Mouse (Mus musculus) small intestine, adult 2 months (tissue): ENCODE data around the gene Magi1.

Source experiments
- CTCF ChIP-seq: fragments of 200-500 bp; IDR thresholded peaks from 2 replicates; pipeline ENCODE4 v1.5.1; 2012; ENCODE audit warnings: low read depth, mild to moderate bottlenecking, control low read depth, inconsistent platforms, low read length, moderate library complexity, mixed read lengths; ENCODE audit not compliant: insufficient replicate concordance, insufficient read length; ENCODE audit errors: extremely low read depth
- POLR2A ChIP-seq: fragments of 200-500 bp; IDR thresholded peaks from 2 replicates; pipeline ENCODE4 v1.6.1; 2012; ENCODE audit warnings: low read depth, mild to moderate bottlenecking, control low read depth, inconsistent platforms, low read length, moderate library complexity

DNA sequence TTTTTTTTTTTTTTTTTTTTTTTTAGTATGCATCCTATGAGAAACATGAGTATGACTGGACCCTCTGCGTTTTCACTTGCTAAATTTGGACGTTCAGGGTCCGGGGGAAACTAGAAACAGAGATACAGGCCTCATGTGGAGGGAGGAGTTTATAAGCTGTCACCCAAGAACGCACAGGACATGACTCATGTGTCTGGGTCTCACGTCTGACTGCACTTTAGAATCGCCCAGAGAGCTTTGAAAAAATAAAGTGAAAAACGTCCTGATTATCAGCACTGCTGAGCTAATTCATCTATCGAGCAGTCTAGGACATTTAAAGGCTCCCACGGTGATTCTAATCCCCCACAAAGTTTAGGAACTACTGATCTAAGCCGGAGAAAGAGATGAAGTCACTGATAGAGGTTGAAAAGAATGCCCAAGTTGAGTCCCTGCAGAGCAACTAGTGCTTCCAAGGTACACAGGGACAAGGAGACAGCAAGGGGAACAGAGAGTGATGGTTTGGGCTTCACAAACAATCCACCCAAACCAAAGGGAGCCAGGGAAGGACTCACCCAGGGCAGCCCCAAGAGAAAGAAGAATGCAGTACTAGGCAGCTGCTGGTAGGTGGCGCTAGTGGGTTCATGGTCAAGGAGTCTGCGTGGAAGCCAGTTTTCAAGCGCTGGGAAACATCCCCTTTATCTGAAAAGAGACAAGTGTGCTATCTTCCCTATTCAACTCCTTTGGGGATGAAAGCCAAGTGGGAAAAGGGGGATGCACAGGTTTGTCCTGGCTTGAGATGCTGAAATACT lies 626.3 kb downstream of the Magi1 start:
- TF ChIP-seq POLR2A (no peak), CTCF (peak; percentile 78; the same call in 1 of the 2 replicates)
